Mouse (Mus musculus): ENCODE data around the gene Sdccag8.

Gene Sdccag8

GRCm38 (mm10) chr1:177011688-177012087 lies 197.2 kb downstream of the Sdccag8 start:
- no peak for DNase-seq (ENCODE audit: low spot score)

- no peak for DNase-seq (ENCODE audit: low spot score)
Measured at GRCm38 (mm10) chr1:177012774-177013173, 198.3 kb downstream of the Sdccag8 start.

GRCm38 (mm10) chr1:177013313-177013712 lies 198.9 kb downstream of the Sdccag8 start:
- DNase-seq (ENCODE audit: low spot score) = no peak

- DNase-seq (ENCODE audit: low spot score) = no peak
Measured at GRCm38 (mm10) chr1:177013776-177014175, 199.3 kb downstream of the Sdccag8 start.

GRCm38 (mm10) chr1:177014346-177014745 lies 199.9 kb downstream of the Sdccag8 start:
- DNase-seq (ENCODE audit: low spot score) = no peak

- DNase-seq (ENCODE audit: low spot score) = no peak
Measured at GRCm38 (mm10) chr1:177014921-177015439, 200.5 kb downstream of the Sdccag8 start.

GRCm38 (mm10) chr1:177015917-177016316 lies 201.5 kb downstream of the Sdccag8 start:
- no peak for DNase-seq (ENCODE audit: low spot score)

GRCm38 (mm10) chr1:177016729-177017128 lies 202.3 kb downstream of the Sdccag8 start:
- DNase-seq (ENCODE audit: low spot score) = no peak

- DNase-seq (ENCODE audit: low spot score) = no peak
Measured at GRCm38 (mm10) chr1:177018750-177019149, 204.3 kb downstream of the Sdccag8 start.

GRCm38 (mm10) chr1:177019668-177020067 lies 205.2 kb downstream of the Sdccag8 start:
- no peak for DNase-seq (ENCODE audit: low spot score)

GRCm38 (mm10) chr1:177022751-177023150 lies 208.3 kb downstream of the Sdccag8 start:
- DNase-seq (ENCODE audit: low spot score) = no peak

- no peak for DNase-seq (ENCODE audit: low spot score)
Measured at GRCm38 (mm10) chr1:177027706-177028105, 213.2 kb downstream of the Sdccag8 start.

- DNase-seq (ENCODE audit: low spot score) = no peak
Measured at GRCm38 (mm10) chr1:177029032-177029431, 214.6 kb downstream of the Sdccag8 start.

GRCm38 (mm10) chr1:177030669-177031068 lies 216.2 kb downstream of the Sdccag8 start:
- DNase-seq (ENCODE audit: low spot score) = no peak

- DNase-seq (ENCODE audit: low spot score) = no peak
Measured at GRCm38 (mm10) chr1:177031196-177031595, 216.7 kb downstream of the Sdccag8 start.

- DNase-seq (ENCODE audit: low spot score) = no peak
Measured at GRCm38 (mm10) chr1:177032233-177032632, 217.8 kb downstream of the Sdccag8 start.

- DNase-seq (ENCODE audit: low spot score) = no peak
Measured at GRCm38 (mm10) chr1:177035460-177035859, 221.0 kb downstream of the Sdccag8 start.

- DNase-seq (ENCODE audit: low spot score) = no peak
Measured at GRCm38 (mm10) chr1:177038383-177038782, 223.9 kb downstream of the Sdccag8 start.

- DNase-seq (ENCODE audit: low spot score) = no peak
Measured at GRCm38 (mm10) chr1:177039093-177039674, 224.7 kb downstream of the Sdccag8 start.

- DNase-seq (ENCODE audit: low spot score) = no peak
Measured at GRCm38 (mm10) chr1:177040058-177040457, 225.6 kb downstream of the Sdccag8 start.

GRCm38 (mm10) chr1:177045885-177046284 lies 231.4 kb downstream of the Sdccag8 start:
- no peak for DNase-seq (ENCODE audit: low spot score)

GRCm38 (mm10) chr1:177046963-177047362 lies 232.5 kb downstream of the Sdccag8 start:
- DNase-seq (ENCODE audit: low spot score) = no peak

GRCm38 (mm10) chr1:177048773-177049172 lies 234.3 kb downstream of the Sdccag8 start:
- no peak for DNase-seq (ENCODE audit: low spot score)

GRCm38 (mm10) chr1:177051366-177051963 lies 237.0 kb downstream of the Sdccag8 start:
- DNase-seq (ENCODE audit: low spot score) = no peak

All from T-cell, adult 2 months (primary cell).